21 mouse cellular contexts compared by ENCODE assay signal in the genomic region with DNA sequence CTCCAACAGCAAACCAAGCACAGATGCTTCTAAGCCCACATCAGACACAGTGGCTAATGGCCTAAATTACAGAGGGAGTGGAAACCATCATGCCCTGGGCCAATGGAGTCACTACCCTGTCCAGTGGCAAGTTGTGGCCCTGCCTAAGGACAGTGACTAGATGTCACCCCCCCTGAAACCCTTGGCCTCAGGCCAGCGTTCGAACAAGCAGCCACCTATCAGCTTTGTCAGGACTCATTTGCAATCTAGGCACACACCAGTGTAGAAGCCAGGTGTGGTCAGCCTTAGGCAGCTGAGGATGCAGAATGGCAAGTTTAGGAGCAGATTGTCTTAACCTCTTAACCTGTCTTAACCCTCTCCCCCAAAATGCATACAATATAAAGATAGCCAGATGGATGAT. TPM values are rescaled to one million over a fixed set of nuclear protein-coding genes. Genes with fewer than 3 reads are reported as not detected.
A peak's percentile ranks its signal among the peaks of the same experiment; 100 is the strongest.
DNase-seq lines count a peak whose midpoint lies in the region; ATAC-seq and TF ChIP-seq lines count a peak whose summit lies in the region.
"Had no signal": no experiment of that assay in that cellular context is flagged by ENCODE, and none has a peak within 500 bp of the region (broad histone marks: within the 10 kb centered on the region; RNA-seq: fewer than 3 reads in every experiment).

No protein-coding gene starts in this region.

- TF ChIP-seq EP300 in heart, adult 2 months (IDR thresholded peaks at IDR 0.05; ENCODE audit: insufficient read depth, low read depth, low read length), result no peak
- no peak for TF ChIP-seq EP300 in stomach, postnatal 0 days (optimal IDR thresholded peaks at IDR 0.05)

- 0 out of 2 replicates have a peak overlapping the region, but pooled peaks have one; percentile 11 for H3K27ac ChIP-seq in heart, embryonic 10.5 days
- H3K27ac ChIP-seq in heart, adult 2 months, result no peak overlapping the region; the same call in 1 of the 2 replicates
- no peak overlapping the region for H3K27ac ChIP-seq in stomach, embryonic 16.5 days (ENCODE audit: low read length)
- no peak overlapping the region for H3K27ac ChIP-seq in stomach, postnatal 0 days (replicated peaks)
- peak overlapping the region; percentile 96 for H3K27ac ChIP-seq in liver, embryonic 12.5 days
- no peak overlapping the region for H3K27ac ChIP-seq in neural tube, embryonic 15.5 days (replicated peaks)
- H3K27ac ChIP-seq: hindbrain, embryonic 14.5 days; left cerebral cortex, adult 2 months; neural tube, embryonic 12.5 days had no signal

- H3K4me1 ChIP-seq in heart, embryonic 10.5 days, result peaks cover 91% of the 10 kb centered on the region
- H3K4me1 ChIP-seq in heart, adult 2 months (ENCODE audit: control insufficient read depth, insufficient read depth, low read length), result peaks cover 53% of the 10 kb centered on the region
- peaks cover 45% of the 10 kb centered on the region for H3K4me1 ChIP-seq in stomach, embryonic 16.5 days (ENCODE audit: control insufficient read depth, insufficient read depth, low read length)
- H3K4me1 ChIP-seq in stomach, postnatal 0 days (replicated peaks; ENCODE audit: control insufficient read depth, insufficient read depth), result peaks cover 4% of the 10 kb centered on the region; the same call in 1 of the 2 replicates
- H3K4me1 ChIP-seq in liver, embryonic 12.5 days, result peaks cover 100% of the 10 kb centered on the region
- peaks cover 67% of the 10 kb centered on the region for H3K4me1 ChIP-seq in neural tube, embryonic 15.5 days

- no peak overlapping the region for H3K9ac ChIP-seq in heart, adult 2 months (ENCODE audit: low read depth, low read length)
- peak overlapping the region; percentile 11; the same call in 1 of the 2 replicates for H3K9ac ChIP-seq in stomach, embryonic 16.5 days (ENCODE audit: low read length)
- H3K9ac ChIP-seq in stomach, postnatal 0 days (ENCODE audit: low read length), result no peak overlapping the region; the same call in 1 of the 2 replicates
- H3K9ac ChIP-seq in liver, embryonic 12.5 days, result peak overlapping the region; percentile 59
- H3K9ac ChIP-seq in neural tube, embryonic 15.5 days (replicated peaks), result no peak overlapping the region
- H3K9ac ChIP-seq: hindbrain, embryonic 14.5 days; lung, embryonic 14.5 days; neural tube, embryonic 12.5 days had no signal

- intact Hi-C loops in heart, adult 2 months (cut with DNase I), result no loop called here

- peaks cover 15% of the 10 kb centered on the region for H3K79me2 ChIP-seq in heart, adult 2 months (replicated peaks; ENCODE audit: control insufficient read depth, insufficient read depth, low read length)

- no peak for TF ChIP-seq CTCF in heart, adult 2 months (IDR thresholded peaks at IDR 0.05)
- no peak for TF ChIP-seq CTCF in stomach, postnatal 0 days (IDR thresholded peaks at IDR 0.05; ENCODE audit: low read depth)

- no peak for DNase-seq in heart, embryonic 10.5 days (ENCODE audit: low spot score)
- no peak for DNase-seq in heart, adult 2 months
- DNase-seq in stomach, postnatal 0 days (ENCODE audit: low spot score), result no peak
- DNase-seq in spleen, postnatal 4 days (ENCODE audit: low spot score in 2 of 2), result peak; percentile 61 to 78
- DNase-seq in urinary bladder, postnatal 36 days (ENCODE audit: low spot score in 2 of 2), result no peak
- DNase-seq: adrenal gland, postnatal 25 days; cerebellum, adult 9-11 months; gastrocnemius, postnatal 14 days; kidney, adult 11 months; kidney, postnatal 14 days; lung, embryonic 14.5 days; lung, postnatal 4 days; right cerebral cortex, postnatal 14 days had no signal

- no peak for ATAC-seq in stomach, embryonic 16.5 days (ENCODE audit: insufficient read depth, low FRiP score)
- ATAC-seq in stomach, postnatal 0 days (ENCODE audit: low FRiP score, low TSS enrichment), result no peak
- ATAC-seq in liver, embryonic 12.5 days, result peak; percentile 10
- no peak for ATAC-seq in neural tube, embryonic 15.5 days (ENCODE audit: low FRiP score)

- H3K9me3 ChIP-seq in heart, embryonic 10.5 days, result no peaks in the 10 kb centered on the region
- no peaks in the 10 kb centered on the region for H3K9me3 ChIP-seq in stomach, embryonic 16.5 days (replicated peaks; ENCODE audit: control insufficient read depth, low read length)
- no peaks in the 10 kb centered on the region for H3K9me3 ChIP-seq in stomach, postnatal 0 days (ENCODE audit: control insufficient read depth, low read length)
- no peaks in the 10 kb centered on the region for H3K9me3 ChIP-seq in liver, embryonic 12.5 days (replicated peaks)
- no peaks in the 10 kb centered on the region for H3K9me3 ChIP-seq in neural tube, embryonic 15.5 days (replicated peaks)
- H3K9me3 ChIP-seq: neural tube, embryonic 12.5 days had no signal

- no peak overlapping the region for H3K4me2 ChIP-seq in stomach, embryonic 16.5 days (ENCODE audit: low read depth, low read length)
- no peak overlapping the region for H3K4me2 ChIP-seq in stomach, postnatal 0 days (replicated peaks; ENCODE audit: low read depth)
- H3K4me2 ChIP-seq in liver, embryonic 12.5 days, result peak overlapping the region; percentile 75
- H3K4me2 ChIP-seq in neural tube, embryonic 15.5 days, result no peak overlapping the region
- H3K4me2 ChIP-seq: hindbrain, embryonic 14.5 days; lung, embryonic 14.5 days; midbrain, embryonic 11.5 days; neural tube, embryonic 12.5 days had no signal

- peaks cover 28% of the 10 kb centered on the region for H3K36me3 ChIP-seq in heart, embryonic 10.5 days
- peaks cover 6% of the 10 kb centered on the region for H3K36me3 ChIP-seq in heart, adult 2 months (ENCODE audit: control insufficient read depth, insufficient read depth, low read length)
- H3K36me3 ChIP-seq in stomach, embryonic 16.5 days (ENCODE audit: control insufficient read depth, insufficient read depth, low read length), result no peaks in the 10 kb centered on the region
- no peaks in the 10 kb centered on the region; the same call in 1 of the 2 replicates for H3K36me3 ChIP-seq in stomach, postnatal 0 days (ENCODE audit: control insufficient read depth, insufficient read depth, low read length)
- H3K36me3 ChIP-seq in liver, embryonic 12.5 days, result peaks cover 35% of the 10 kb centered on the region
- H3K36me3 ChIP-seq in neural tube, embryonic 15.5 days, result peaks cover 3% of the 10 kb centered on the region; the same call in 1 of the 2 replicates

- no peaks in the 10 kb centered on the region for H3K27me3 ChIP-seq in heart, embryonic 10.5 days (ENCODE audit: insufficient read depth, poor library complexity, severe bottlenecking)
- H3K27me3 ChIP-seq in heart, adult 2 months (ENCODE audit: control insufficient read depth, insufficient read depth, low read length), result no peaks in the 10 kb centered on the region
- H3K27me3 ChIP-seq in stomach, embryonic 16.5 days (ENCODE audit: control insufficient read depth, insufficient read depth, low read length), result no peaks in the 10 kb centered on the region
- no peaks in the 10 kb centered on the region for H3K27me3 ChIP-seq in stomach, postnatal 0 days (ENCODE audit: control insufficient read depth, insufficient read depth, low read length)
- no peaks in the 10 kb centered on the region for H3K27me3 ChIP-seq in liver, embryonic 12.5 days (replicated peaks)
- no peaks in the 10 kb centered on the region for H3K27me3 ChIP-seq in neural tube, embryonic 15.5 days (replicated peaks)
- H3K27me3 ChIP-seq: neural tube, embryonic 12.5 days had no signal

- H3K4me3 ChIP-seq in heart, embryonic 10.5 days, result peak overlapping the region; percentile 13; the same call in 1 of the 2 replicates
- no peak overlapping the region for H3K4me3 ChIP-seq in heart, adult 2 months
- H3K4me3 ChIP-seq in stomach, embryonic 16.5 days (replicated peaks; ENCODE audit: low read length), result no peak overlapping the region
- no peak overlapping the region for H3K4me3 ChIP-seq in stomach, postnatal 0 days (ENCODE audit: low read depth, low read length)
- no peak overlapping the region for H3K4me3 ChIP-seq in liver, embryonic 12.5 days
- H3K4me3 ChIP-seq in neural tube, embryonic 15.5 days (replicated peaks), result no peak overlapping the region
- H3K4me3 ChIP-seq: left cerebral cortex, adult 2 months; neural tube, embryonic 12.5 days had no signal

- TF ChIP-seq POLR2A in heart, adult 2 months (IDR thresholded peaks at IDR 0.05; ENCODE audit: insufficient read depth, low read depth, low read length), result no peak

- WGBS in heart, embryonic 10.5 days, result 74% methylated on average over 2 of the region's 2 CpGs
- 30% methylated on average over 2 of the region's 2 CpGs for WGBS in heart, adult 2 months
- 85% methylated on average over 2 of the region's 2 CpGs for WGBS in stomach, embryonic 16.5 days
- WGBS in stomach, postnatal 0 days, result 51% methylated on average over 2 of the region's 2 CpGs
- 46% methylated on average over 2 of the region's 2 CpGs for WGBS in liver, embryonic 12.5 days (ENCODE audit: insufficient replicate concordance)
- WGBS in neural tube, embryonic 15.5 days, result 86% methylated on average over 2 of the region's 2 CpGs

RNA-seq across cellular contexts. Expression of gene Eps15l1, which starts 6.0 kb away (rescaled TPM):
- polyA plus RNA-seq in heart, embryonic 10.5 days (2016; fragmentation: Nextera tagmentation; extraction: Ambion mirVana), result 49.9 and 62.3 TPM in 2 replicates
- total RNA-seq in heart, adult 2 months (2021), result 10 to 100 TPM; 36.2 to 39.6 TPM
- polyA plus RNA-seq in heart, adult 2 months (2012; rRNA removed), result 34.0 and 46.4 TPM in 2 replicates
- 52.6 and 54.2 TPM in 2 replicates for polyA plus RNA-seq in stomach, embryonic 16.5 days (2015; fragmentation: Nextera tagmentation; extraction: Ambion mirVana)
- polyA plus RNA-seq in stomach, postnatal 0 days (2015; fragmentation: Nextera tagmentation; extraction: Ambion mirVana), result 20.7 and 23.5 TPM in 2 replicates
- polyA plus RNA-seq in liver, embryonic 12.5 days (2016; fragmentation: Nextera tagmentation; extraction: Ambion mirVana), result 28.9 and 29.8 TPM in 2 replicates
- polyA plus RNA-seq in neural tube, embryonic 15.5 days (2015; fragmentation: Nextera tagmentation; extraction: Ambion mirVana), result 51.5 and 54.3 TPM in 2 replicates

RNA-seq across cellular contexts. Expression of gene Calr3, which starts 28.4 kb away (rescaled TPM):
- polyA plus RNA-seq in heart, embryonic 10.5 days (2016; fragmentation: Nextera tagmentation; extraction: Ambion mirVana), result 0.84 and 1.7 TPM in 2 replicates
- total RNA-seq in heart, adult 2 months (2021), result 10 to 100 TPM; 20.3 to 25.1 TPM
- 5.7 and 19.9 TPM in 2 replicates for polyA plus RNA-seq in heart, adult 2 months (2012; rRNA removed)
- 3.7 and 4.7 TPM in 2 replicates for polyA plus RNA-seq in stomach, embryonic 16.5 days (2015; fragmentation: Nextera tagmentation; extraction: Ambion mirVana)
- 5.4 TPM in 2 replicates for polyA plus RNA-seq in stomach, postnatal 0 days (2015; fragmentation: Nextera tagmentation; extraction: Ambion mirVana)
- 1.0 and 1.1 TPM in 2 replicates for polyA plus RNA-seq in liver, embryonic 12.5 days (2016; fragmentation: Nextera tagmentation; extraction: Ambion mirVana)
- polyA plus RNA-seq in neural tube, embryonic 15.5 days (2015; fragmentation: Nextera tagmentation; extraction: Ambion mirVana), result 0.99 and 1.3 TPM in 2 replicates
- total RNA-seq: monocyte, adult 5-6 weeks had no signal

RNA-seq across cellular contexts. Expression of gene 1700030K09Rik, which starts 28.4 kb away (rescaled TPM):
- 9.7 and 12.0 TPM in 2 replicates for polyA plus RNA-seq in heart, embryonic 10.5 days (2016; fragmentation: Nextera tagmentation; extraction: Ambion mirVana)
- total RNA-seq in heart, adult 2 months (2021), result 1 to 10 TPM; 4.0 to 4.7 TPM
- 5.0 and 5.7 TPM in 2 replicates for polyA plus RNA-seq in heart, adult 2 months (2012; rRNA removed)
- 13.5 and 13.7 TPM in 2 replicates for polyA plus RNA-seq in stomach, embryonic 16.5 days (2015; fragmentation: Nextera tagmentation; extraction: Ambion mirVana)
- 4.2 and 5.4 TPM in 2 replicates for polyA plus RNA-seq in stomach, postnatal 0 days (2015; fragmentation: Nextera tagmentation; extraction: Ambion mirVana)
- polyA plus RNA-seq in liver, embryonic 12.5 days (2016; fragmentation: Nextera tagmentation; extraction: Ambion mirVana), result 7.0 and 7.7 TPM in 2 replicates
- 16.3 and 17.0 TPM in 2 replicates for polyA plus RNA-seq in neural tube, embryonic 15.5 days (2015; fragmentation: Nextera tagmentation; extraction: Ambion mirVana)

RNA-seq across cellular contexts. Expression of gene Cherp, which starts 59.8 kb away (rescaled TPM):
- polyA plus RNA-seq in heart, embryonic 10.5 days (2016; fragmentation: Nextera tagmentation; extraction: Ambion mirVana), result 75.0 and 83.0 TPM in 2 replicates
- total RNA-seq in heart, adult 2 months (2021), result 10 to 100 TPM; 38.7 to 40.0 TPM
- 22.3 and 25.4 TPM in 2 replicates for polyA plus RNA-seq in heart, adult 2 months (2012; rRNA removed)
- polyA plus RNA-seq in stomach, embryonic 16.5 days (2015; fragmentation: Nextera tagmentation; extraction: Ambion mirVana), result 45.6 and 49.4 TPM in 2 replicates
- 15.6 and 19.2 TPM in 2 replicates for polyA plus RNA-seq in stomach, postnatal 0 days (2015; fragmentation: Nextera tagmentation; extraction: Ambion mirVana)
- polyA plus RNA-seq in liver, embryonic 12.5 days (2016; fragmentation: Nextera tagmentation; extraction: Ambion mirVana), result 41.6 and 45.0 TPM in 2 replicates
- 41.2 and 52.0 TPM in 2 replicates for polyA plus RNA-seq in neural tube, embryonic 15.5 days (2015; fragmentation: Nextera tagmentation; extraction: Ambion mirVana)

Comparison
In these comparisons a context has a peak if more than half of its experiments do, and no peak if none do; other contexts are left out.
1. H3K27ac ChIP-seq: peak in heart, embryonic 10.5 days (single experiment) and liver, embryonic 12.5 days (single experiment); none in heart, adult 2 months (single experiment), stomach, embryonic 16.5 days (single experiment), stomach, postnatal 0 days (single experiment) and neural tube, embryonic 15.5 days (single experiment).
2. H3K9ac ChIP-seq: peak in stomach, embryonic 16.5 days (single experiment) and liver, embryonic 12.5 days (single experiment); none in heart, adult 2 months (single experiment), stomach, postnatal 0 days (single experiment) and neural tube, embryonic 15.5 days (single experiment).
3. DNase-seq: peak in spleen, postnatal 4 days (2 of 2); none in heart, embryonic 10.5 days (single experiment), heart, adult 2 months (0 of 2), stomach, postnatal 0 days (single experiment) and urinary bladder, postnatal 36 days (0 of 2).